Mouse (Mus musculus): ENCODE measurements around the gene Gm8926.
"Not testable (repeated sequence)": the region's sequence is repeated elsewhere in the genome, so short reads cannot be mapped to it uniquely, and the experiment has no call there.

Gene Gm8926

GRCm38 (mm10) chr5:11770248-11770647, at the start of gene Gm8926:
Gm8926 (plus strand) TSS chr5:11770548.
- not testable (repeated sequence) for DNase-seq
